Mouse (Mus musculus) thymus, postnatal 14 days (tissue): ENCODE results near the gene Gm49384.
A peak's percentile ranks its signal among the peaks of the same experiment; 100 is the strongest.

ENCODE experiments used
- DNase-seq: peaks from one replicate; pipeline ENCODE4 v3.0.0; 2021

Gm49384 gene

GRCm38 (mm10) chr12:69198985-69199384 is 5.1 kb downstream of the Gm49384 start:
- DNase-seq: no peak

- DNase-seq: peak; percentile 59
Measured at GRCm38 (mm10) chr12:69198164-69198535, 5.9 kb downstream of the Gm49384 start, which contains the start of gene Dnaaf2. TSS of gene Dnaaf2 (minus strand) at chr12:69198429.

- DNase-seq: peak; percentile 54
Measured at GRCm38 (mm10) chr12:69197378-69198163, 6.5 kb downstream of the Gm49384 start.

- peak; percentile 67 for DNase-seq
Measured at GRCm38 (mm10) chr12:69196444-69197377, 7.4 kb downstream of the Gm49384 start, which contains the start of gene Gm49383. TSS of gene Gm49383 (minus strand) at chr12:69197104.

- no peak for DNase-seq
Measured at GRCm38 (mm10) chr12:69192637-69193036, 11.4 kb downstream of the Gm49384 start.

- DNase-seq: no peak
Measured at GRCm38 (mm10) chr12:69191396-69191795, 12.7 kb downstream of the Gm49384 start.

GRCm38 (mm10) chr12:69190522-69190921 is 13.5 kb downstream of the Gm49384 start:
- peak; percentile 19 for DNase-seq

GRCm38 (mm10) chr12:69190074-69190473 is 14.0 kb downstream of the Gm49384 start:
- DNase-seq: no peak

GRCm38 (mm10) chr12:69186811-69187471 is 17.1 kb downstream of the Gm49384 start:
- DNase-seq: no peak

- no peak for DNase-seq
Measured at GRCm38 (mm10) chr12:69185371-69185770, 18.7 kb downstream of the Gm49384 start.

GRCm38 (mm10) chr12:69184342-69185295 is 19.4 kb downstream of the Gm49384 start:
- no peak for DNase-seq

GRCm38 (mm10) chr12:69183583-69184308 is 20.3 kb downstream of the Gm49384 start, which contains the start of the genes Rpl36al and Mgat2:
TSS of gene Rpl36al (minus strand) at chr12:69184083.
TSS of gene Mgat2 (plus strand) at chr12:69184157.
- DNase-seq: peak; percentile 99

- no peak for DNase-seq
Measured at GRCm38 (mm10) chr12:69181800-69182199, 22.3 kb downstream of the Gm49384 start.

GRCm38 (mm10) chr12:69179371-69179770 is 24.7 kb downstream of the Gm49384 start:
- DNase-seq: no peak

GRCm38 (mm10) chr12:69177526-69177925 is 26.5 kb downstream of the Gm49384 start:
- no peak for DNase-seq

- DNase-seq: no peak
Measured at GRCm38 (mm10) chr12:69175975-69176374, 28.1 kb downstream of the Gm49384 start.

GRCm38 (mm10) chr12:69171307-69171706 is 32.8 kb downstream of the Gm49384 start:
- DNase-seq: no peak

GRCm38 (mm10) chr12:69168461-69169106 is 35.5 kb downstream of the Gm49384 start, which contains the start of gene Lrr1:
TSS of gene Lrr1 (plus strand) at chr12:69168814.
- peak; percentile 86 for DNase-seq

GRCm38 (mm10) chr12:69167656-69168460 is 36.2 kb downstream of the Gm49384 start:
- no peak for DNase-seq
